Mouse (Mus musculus) spleen, adult 2 months (tissue): ENCODE results near the gene Cenpa.

Source experiments
- CTCF ChIP-seq: fragments of 200-500 bp; IDR thresholded peaks from 2 replicates; pipeline ENCODE4 v1.5.1; 2011; ENCODE audit warnings: mild to moderate bottlenecking, inconsistent platforms; ENCODE audit not compliant: insufficient read depth, insufficient read length, insufficient replicate concordance; ENCODE audit errors: extremely low read depth
- POLR2A ChIP-seq: fragments of 200-500 bp; IDR thresholded peaks from 2 replicates; pipeline ENCODE4 v1.6.1; 2011; ENCODE audit warnings: low read depth, low read length, inconsistent platforms

- TF ChIP-seq CTCF (no peak), POLR2A (no peak)
Observed at GRCm38 (mm10) chr5:30667215-30667614, 638 bp downstream of the Cenpa start.
